ENCODE assay signal across 1 mouse cellular context in the genomic region with DNA sequence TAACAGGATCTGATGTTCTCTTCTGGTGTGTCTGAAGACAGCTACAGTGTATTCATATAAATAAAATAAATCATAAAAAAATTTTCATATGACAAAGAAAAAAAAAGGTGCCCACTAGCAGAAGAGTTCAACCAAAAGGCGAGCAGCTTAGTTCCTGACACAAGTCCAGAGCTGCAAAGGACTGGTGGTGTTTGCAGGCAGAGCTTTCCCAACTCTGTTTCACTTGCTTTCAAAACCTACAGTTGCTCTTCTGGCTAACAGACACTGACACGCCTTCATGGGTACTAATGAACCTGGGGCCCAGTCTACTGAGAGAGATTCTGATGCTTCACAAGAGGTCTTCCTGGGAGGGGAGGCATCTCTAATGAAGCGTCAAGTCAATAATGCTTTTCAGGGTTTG.
TF ChIP-seq lines count a peak whose summit lies in the region.

No protein-coding gene starts in this region.

TF ChIP-seq in MEL, 35 proteins besides CTCF, POLR2A, EP300 and RAD21 (continued from another document):
- no peak for TF ChIP-seq ELF1 (IDR thresholded peaks at IDR 0.05; ENCODE audit: low read depth, low read length)
- TF ChIP-seq SIN3A (IDR thresholded peaks at IDR 0.05; ENCODE audit: low read length): no peak
- TF ChIP-seq MEF2A (IDR thresholded peaks at IDR 0.05; ENCODE audit: extremely low read depth, insufficient replicate concordance, low read depth, low read length, poor library complexity, severe bottlenecking): no peak
- no peak for TF ChIP-seq MAZ (IDR thresholded peaks at IDR 0.05; ENCODE audit: low read depth, low read length)
- no peak for TF ChIP-seq ZMIZ1 (IDR thresholded peaks at IDR 0.05; ENCODE audit: low read depth, low read length)
- no peak for TF ChIP-seq SMC3 (IDR thresholded peaks at IDR 0.05; ENCODE audit: low read depth, low read length)
